Mouse (Mus musculus) forebrain, embryonic 13.5 days (tissue): ENCODE data around the gene Gm7879. TPM values are rescaled to one million over a fixed set of nuclear protein-coding genes. Genes with fewer than 3 reads are reported as not detected.

Experiments
- ATAC-seq: fragments of 200-750 bp; cut with Nextera tagmentation; 2 replicates; pipeline ENCODE4 v1.8.0; 2017
- H3K27ac ChIP-seq: fragments of 300-500 bp; sonication (generic); 2 replicates; pipeline ENCODE4 v1.5.1; 2015; ENCODE audit warnings: inconsistent platforms, mild to moderate bottlenecking, moderate library complexity
- H3K27me3 ChIP-seq: fragments of 300-500 bp; sonication (generic); 2 replicates; pipeline ENCODE4 v1.6.1; 2015; ENCODE audit warnings: mild to moderate bottlenecking, inconsistent platforms
- H3K36me3 ChIP-seq: fragments of 300-500 bp; sonication (generic); 2 replicates; pipeline ENCODE4 v1.6.1; 2015; ENCODE audit warnings: mild to moderate bottlenecking, inconsistent platforms; ENCODE audit not compliant: poor library complexity, severe bottlenecking
- H3K4me1 ChIP-seq: fragments of 300-500 bp; sonication (generic); 2 replicates; pipeline ENCODE4 v1.6.1; 2015; ENCODE audit warnings: inconsistent platforms
- H3K4me2 ChIP-seq: fragments of 300-500 bp; sonication (generic); 2 replicates; pipeline ENCODE4 v1.6.1; 2015; ENCODE audit warnings: inconsistent platforms, mild to moderate bottlenecking, moderate library complexity
- H3K4me3 ChIP-seq: fragments of 300-500 bp; sonication (generic); 2 replicates; pipeline ENCODE4 v1.5.1; 2015; ENCODE audit warnings: mild to moderate bottlenecking, inconsistent platforms
- H3K9ac ChIP-seq: fragments of 300-500 bp; sonication (generic); 2 replicates; pipeline ENCODE4 v1.6.1; 2015; ENCODE audit warnings: mild to moderate bottlenecking, inconsistent platforms
- H3K9me3 ChIP-seq: fragments of 300-500 bp; sonication (generic); replicated peaks from 2 replicates; pipeline ENCODE4 v1.6.1; 2016; ENCODE audit warnings: inconsistent platforms
- WGBS: fragments of 180-500 bp; shearing (Covaris S2); methylation state at CpG from one replicate; pipeline ENCODE4 v1.1.7; 2015; 5-methylcytosine and 5-hydroxymethylcytosine counted together
- polyA plus RNA-seq: library from polyadenylated mRNA; unstranded; fragments of >200 nt; fragmentation: Nextera tagmentation; extraction: Ambion mirVana; gene quantifications from 2 replicates; pipeline ENCODE4 v1.2.1, GENCODE M21; 2015

The Gm7879 gene
- polyA plus RNA-seq, 1 experiment from 2014 or later, result 0.59 TPM

GRCm38 (mm10) chr5:43959884-43960440 lies 47.0 kb downstream of the Gm7879 start:
- 86% methylated on average over 3 of the region's 3 CpGs for WGBS
- no peaks in the 10 kb centered on the region for H3K36me3 ChIP-seq
- H3K9ac ChIP-seq, result no peak overlapping the region
- no peak for ATAC-seq
- no peaks in the 10 kb centered on the region for H3K9me3 ChIP-seq
- H3K27ac ChIP-seq, result no peak overlapping the region
- H3K4me2 ChIP-seq, result no peak overlapping the region
- no peaks in the 10 kb centered on the region for H3K27me3 ChIP-seq
- no peak overlapping the region for H3K4me3 ChIP-seq
- no peaks in the 10 kb centered on the region for H3K4me1 ChIP-seq

GRCm38 (mm10) chr5:43961056-43961455 lies 48.1 kb downstream of the Gm7879 start:
- no peaks in the 10 kb centered on the region for H3K4me1 ChIP-seq
- no peak overlapping the region for H3K4me3 ChIP-seq
- no peaks in the 10 kb centered on the region for H3K9me3 ChIP-seq
- H3K4me2 ChIP-seq, result no peak overlapping the region
- no peaks in the 10 kb centered on the region for H3K36me3 ChIP-seq
- no peak overlapping the region for H3K9ac ChIP-seq
- WGBS, result 91% methylated on average over 3 of the region's 3 CpGs
- ATAC-seq, result no peak
- H3K27ac ChIP-seq, result no peak overlapping the region
- no peaks in the 10 kb centered on the region for H3K27me3 ChIP-seq

Other genes starting within 250 kb of the Gm7879 start
- gene Bst1, start 94.3 kb upstream of the Gm7879 start, polyA plus RNA-seq, result not detected in 2 replicates
- 64.5 and 69.8 TPM in 2 replicates for gene Fbxl5, start 91.5 kb upstream of the Gm7879 start, polyA plus RNA-seq
- gene Cd38, start 44.6 kb upstream of the Gm7879 start, polyA plus RNA-seq, result 2.2 and 2.5 TPM in 2 replicates
- 1.3 and 1.4 TPM in 2 replicates for gene Fgfbp1, start 68.6 kb downstream of the Gm7879 start, polyA plus RNA-seq
- gene Prom1, start 188.9 kb downstream of the Gm7879 start, polyA plus RNA-seq, result 66.6 and 74.5 TPM in 2 replicates